Mouse (Mus musculus) small intestine, adult 2 months (tissue): ENCODE data around the gene Epn2. TPM values are rescaled to one million over a fixed set of nuclear protein-coding genes. Genes with fewer than 3 reads are reported as not detected.

Experiments
- H3K27ac ChIP-seq: fragments of 200-500 bp; 2 replicates; pipeline ENCODE4 v1.5.1; 2012; ENCODE audit warnings: low read depth, low read length, control low read depth, inconsistent platforms; ENCODE audit not compliant: insufficient read depth
- H3K27me3 ChIP-seq: fragments of 200-500 bp; 2 replicates; pipeline ENCODE4 v1.6.1; 2012; ENCODE audit warnings: mild to moderate bottlenecking, moderate library complexity, low read length, inconsistent platforms; ENCODE audit not compliant: control insufficient read depth, insufficient read depth
- H3K36me3 ChIP-seq: fragments of 200-500 bp; 2 replicates; pipeline ENCODE4 v1.6.1; 2012; ENCODE audit warnings: mild to moderate bottlenecking, low read length, control low read depth, inconsistent platforms; ENCODE audit not compliant: control insufficient read depth, insufficient read depth
- H3K4me1 ChIP-seq: fragments of 200-500 bp; 2 replicates; pipeline ENCODE4 v1.6.1; 2012; ENCODE audit warnings: low read length, inconsistent platforms, mixed read lengths; ENCODE audit not compliant: control insufficient read depth, insufficient read depth, insufficient read length
- H3K4me3 ChIP-seq: fragments of 200-500 bp; 2 replicates; pipeline ENCODE4 v1.5.1; 2012; ENCODE audit warnings: low read depth, mild to moderate bottlenecking, control low read depth, inconsistent platforms, low read length, moderate library complexity
- CTCF ChIP-seq: fragments of 200-500 bp; IDR thresholded peaks from 2 replicates; pipeline ENCODE4 v1.5.1; 2012; ENCODE audit warnings: low read depth, mild to moderate bottlenecking, control low read depth, inconsistent platforms, low read length, moderate library complexity, mixed read lengths; ENCODE audit not compliant: insufficient replicate concordance, insufficient read length; ENCODE audit errors: extremely low read depth
- POLR2A ChIP-seq: fragments of 200-500 bp; IDR thresholded peaks from 2 replicates; pipeline ENCODE4 v1.6.1; 2012; ENCODE audit warnings: low read depth, mild to moderate bottlenecking, control low read depth, inconsistent platforms, low read length, moderate library complexity
- WGBS: fragments of 180-500 bp; shearing (Covaris S2); methylation state at CpG from one replicate; pipeline ENCODE4 v1.1.7; 2018; 5-methylcytosine and 5-hydroxymethylcytosine counted together
- polyA plus RNA-seq: library from polyadenylated mRNA; depleted of rRNA; stranded (reverse); fragments of >200 nt; gene quantifications from 2 replicates; pipeline ENCODE4 v1.2.3, GENCODE M21; 2012

Gene Epn2
- polyA plus RNA-seq, 1 experiment: 7.9 TPM

DNA sequence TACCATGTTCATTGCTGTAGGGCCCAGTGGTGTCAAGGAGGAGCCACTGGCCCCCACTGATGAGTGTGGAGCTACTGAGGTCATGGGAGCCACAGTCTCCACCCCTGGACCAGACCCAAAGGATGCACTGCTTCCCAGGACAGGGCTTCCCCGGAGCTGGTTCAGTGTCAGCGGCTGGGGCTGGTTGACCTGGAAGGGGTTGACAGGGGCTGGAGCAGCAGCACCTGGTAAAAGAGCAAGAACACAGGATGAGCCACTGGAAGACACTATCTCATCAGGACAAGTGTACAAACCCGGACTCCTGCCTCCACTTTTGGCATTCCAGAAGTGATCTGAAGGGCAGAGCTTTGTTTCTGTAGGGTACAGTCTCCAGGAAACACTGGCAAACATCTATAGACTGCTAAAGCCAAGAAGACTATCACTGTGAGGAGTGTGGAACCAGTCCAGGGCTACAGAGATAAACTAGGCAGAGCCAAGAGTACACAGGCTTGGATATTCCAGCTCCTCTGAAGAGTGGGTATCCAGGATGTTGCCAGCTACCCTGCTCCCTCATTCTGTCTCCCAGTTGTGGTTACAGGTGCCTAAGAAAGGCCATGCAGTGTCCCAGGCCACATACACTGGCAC lies 59.9 kb downstream of the Epn2 start:
- Histone ChIP-seq H3K27me3 (no peaks in the 10 kb centered on the region), H3K27ac (no peak overlapping the region), H3K36me3 (peaks cover 16% of the 10 kb centered on the region), H3K4me3 (no peak overlapping the region), H3K4me1 (no peaks in the 10 kb centered on the region)
- WGBS: 87% methylated on average over 3 of the region's 3 CpGs
- TF ChIP-seq CTCF (no peak), POLR2A (no peak)

- Histone ChIP-seq H3K4me1 (no peaks in the 10 kb centered on the region), H3K27me3 (no peaks in the 10 kb centered on the region), H3K4me3 (no peak overlapping the region), H3K36me3 (peaks cover 16% of the 10 kb centered on the region), H3K27ac (no peak overlapping the region)
- 82% methylated on average over 3 of the region's 3 CpGs for WGBS
- no peak for TF ChIP-seq CTCF
- TF ChIP-seq POLR2A: no peak
These were observed 60.6 kb downstream of the Epn2 start for GRCm38 (mm10) chr11:61518871-61519270.

- Histone ChIP-seq H3K27me3 (no peaks in the 10 kb centered on the region), H3K36me3 (peaks cover 16% of the 10 kb centered on the region), H3K4me3 (no peak overlapping the region), H3K27ac (no peak overlapping the region), H3K4me1 (no peaks in the 10 kb centered on the region)
- TF ChIP-seq CTCF: no peak
- TF ChIP-seq POLR2A: no peak
- WGBS: 73% methylated on average over 1 of the region's 1 CpGs
These were observed 61.5 kb downstream of the Epn2 start for GRCm38 (mm10) chr11:61517971-61518370.

DNA sequence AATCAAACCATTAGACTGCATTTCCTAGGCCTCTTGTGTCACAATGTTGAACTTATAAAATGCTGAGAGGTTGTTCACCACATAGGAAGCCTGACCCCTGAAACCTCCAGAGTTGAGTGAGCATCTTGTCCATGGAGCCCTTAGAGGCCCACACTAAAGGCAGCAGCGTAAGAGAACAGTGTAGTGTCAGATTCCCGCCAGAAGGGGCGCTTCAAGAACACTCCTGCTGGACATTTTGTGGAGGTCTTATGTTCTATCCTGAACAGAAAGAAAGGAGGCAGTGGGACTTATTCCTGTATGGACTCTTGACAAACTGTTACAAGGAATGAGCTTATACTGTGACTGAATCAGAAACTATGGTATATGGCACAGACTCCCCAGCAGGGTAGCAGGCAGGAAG lies 64.5 kb downstream of the Epn2 start:
- Histone ChIP-seq H3K4me3 (no peak overlapping the region), H3K27ac (no peak overlapping the region), H3K27me3 (no peaks in the 10 kb centered on the region), H3K4me1 (no peaks in the 10 kb centered on the region), H3K36me3 (peaks cover 11% of the 10 kb centered on the region)
- peak; percentile 23; the same call in 1 of the 2 replicates for TF ChIP-seq CTCF
- no peak for TF ChIP-seq POLR2A
- WGBS: 67% methylated on average over 3 of the region's 3 CpGs

GRCm38 (mm10) chr11:61504713-61505257 lies 74.7 kb downstream of the Epn2 start, which contains the start of gene B9d1:
B9d1 (plus strand) TSS chr11:61505144.
- Histone ChIP-seq H3K4me1 (no peaks in the 10 kb centered on the region; the same call in 1 of the 2 replicates), H3K27ac (peak within 1 kb of the TSS; percentile 68), H3K27me3 (no peaks in the 10 kb centered on the region), H3K36me3 (no peaks in the 10 kb centered on the region), H3K4me3 (peak within 1 kb of the TSS; percentile 83)
- under 1% methylated on average over 39 of the region's 39 CpGs for WGBS
- TF ChIP-seq CTCF (peak; percentile 98), POLR2A (no peak; the same call in 1 of the 2 replicates)

DNA sequence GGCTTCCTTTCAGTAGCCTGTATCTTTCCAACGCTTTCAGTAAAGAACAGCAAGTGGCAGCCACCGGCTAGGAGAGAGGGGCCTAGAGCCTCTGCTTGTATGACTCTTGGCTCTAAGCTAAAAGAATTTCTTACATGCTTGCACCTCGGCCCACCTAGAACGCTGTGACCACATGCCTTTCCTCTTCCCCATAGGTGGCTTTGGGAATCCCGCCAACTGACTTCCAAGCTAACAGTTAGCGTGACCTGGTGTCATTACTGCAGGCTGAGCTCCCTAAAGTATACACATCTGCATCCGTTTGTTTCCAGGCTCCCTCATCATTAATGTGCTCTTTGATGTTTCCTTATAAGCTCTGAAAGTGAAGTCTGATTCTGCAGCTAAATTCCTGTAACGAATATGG lies 75.6 kb downstream of the Epn2 start:
- H3K27ac ChIP-seq: no peak overlapping the region
- H3K27me3 ChIP-seq: no peaks in the 10 kb centered on the region
- H3K36me3 ChIP-seq: no peaks in the 10 kb centered on the region

GRCm38 (mm10) chr11:61498736-61499504 lies 80.6 kb downstream of the Epn2 start:
- Histone ChIP-seq H3K36me3 (no peaks in the 10 kb centered on the region), H3K27ac (no peak overlapping the region), H3K4me3 (no peak overlapping the region), H3K27me3 (no peaks in the 10 kb centered on the region), H3K4me1 (no peaks in the 10 kb centered on the region)
- TF ChIP-seq CTCF (no peak), POLR2A (no peak)
- WGBS: 61% methylated on average over 6 of the region's 6 CpGs

More for the DNA sequence above, 75.6 kb downstream of the Epn2 start:
- no peak overlapping the region for H3K4me3 ChIP-seq
- WGBS: 72% methylated on average over 8 of the region's 8 CpGs
- H3K4me1 ChIP-seq: no peaks in the 10 kb centered on the region; the same call in 1 of the 2 replicates
- no peak for TF ChIP-seq POLR2A
- no peak for TF ChIP-seq CTCF
